Mouse (Mus musculus) frontal cortex, postnatal 25 days (tissue): ENCODE measurements around the gene Dennd1a.
A peak's percentile ranks its signal among the peaks of the same experiment; 100 is the strongest.

Experiments
- DNase-seq, 2 experiments: peaks; one replicate each; pipeline ENCODE4 v3.0.0; 2022; ENCODE audit warnings: low spot score in 2 of 2

Gene Dennd1a

DNA sequence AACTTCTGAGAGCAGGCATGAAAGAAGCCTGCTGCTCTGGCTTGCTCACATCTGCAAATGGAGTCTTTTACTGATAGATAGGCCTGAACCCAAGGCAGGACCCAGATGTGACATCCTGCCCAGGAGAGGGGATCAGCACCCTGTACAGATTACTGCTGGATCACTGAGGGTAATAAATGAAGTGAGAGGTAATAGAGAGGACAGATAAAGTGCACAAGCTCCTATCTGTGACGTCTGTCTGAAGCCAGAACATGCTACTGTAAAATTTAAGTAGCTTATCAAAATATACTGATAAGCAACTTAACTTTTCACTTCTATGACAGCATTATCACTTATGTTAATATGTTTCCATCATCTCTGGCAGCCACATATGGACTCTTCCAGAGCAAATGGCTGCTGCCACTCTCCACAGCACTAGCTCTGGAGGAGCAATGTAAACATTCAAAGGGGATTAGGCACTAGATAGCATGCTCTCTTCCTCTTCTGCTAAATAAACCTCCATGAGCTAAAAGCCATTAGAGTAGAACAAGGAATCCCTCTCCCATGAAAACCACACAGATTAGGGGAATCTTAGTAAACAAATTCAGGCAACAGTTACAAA is 235.6 kb downstream of the Dennd1a start:
- no peak for DNase-seq

DNA sequence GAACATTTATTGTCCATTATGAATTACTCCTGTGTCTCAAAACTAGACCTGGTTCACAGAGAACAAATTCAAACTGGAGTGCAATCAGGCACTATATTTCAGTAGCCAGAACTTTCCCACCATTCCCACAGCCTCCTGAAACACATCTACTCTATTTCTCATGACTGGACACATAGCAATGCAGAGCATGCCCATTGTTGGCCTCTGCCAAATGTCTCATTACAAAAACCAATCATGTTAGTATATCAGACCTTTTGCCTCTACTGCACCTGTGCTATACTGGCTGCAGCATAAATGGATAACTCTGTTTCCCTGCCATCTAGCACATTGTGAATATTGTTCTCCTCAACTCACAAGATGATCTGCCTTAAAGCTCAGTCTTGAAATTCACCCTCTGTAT is 238.2 kb downstream of the Dennd1a start:
- no peak for DNase-seq

GRCm38 (mm10) chr2:38045286-38045685 is 241.9 kb downstream of the Dennd1a start:
- DNase-seq: no peak

- DNase-seq: no peak
Observed at GRCm38 (mm10) chr2:38040845-38041244, 246.3 kb downstream of the Dennd1a start.

GRCm38 (mm10) chr2:38039621-38040020 is 247.6 kb downstream of the Dennd1a start:
- no peak for DNase-seq

DNA sequence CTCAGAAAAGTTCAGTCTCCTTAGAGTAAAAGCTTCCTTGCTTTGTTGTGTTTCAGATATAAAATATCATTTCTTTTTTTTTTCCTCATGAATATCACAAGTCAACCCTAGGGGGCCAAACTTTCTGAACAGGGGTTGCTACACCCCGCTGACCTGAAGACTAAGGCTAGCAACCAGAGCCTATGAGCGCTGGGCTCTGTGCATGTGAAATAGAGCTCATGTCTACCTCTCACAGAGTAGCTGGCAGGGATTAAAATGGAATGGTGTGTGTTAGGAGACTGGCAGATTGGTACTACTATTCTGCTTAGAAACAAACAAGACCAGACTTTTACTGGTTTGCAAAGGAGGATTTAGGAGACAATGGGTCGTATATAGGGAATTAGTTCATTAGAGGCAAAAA is 258.9 kb downstream of the Dennd1a start:
- DNase-seq: no peak

- DNase-seq: no peak
Observed at GRCm38 (mm10) chr2:38025615-38026014, 261.6 kb downstream of the Dennd1a start.

- DNase-seq: no peak
Observed at GRCm38 (mm10) chr2:38023741-38024130, 263.5 kb downstream of the Dennd1a start.

DNA sequence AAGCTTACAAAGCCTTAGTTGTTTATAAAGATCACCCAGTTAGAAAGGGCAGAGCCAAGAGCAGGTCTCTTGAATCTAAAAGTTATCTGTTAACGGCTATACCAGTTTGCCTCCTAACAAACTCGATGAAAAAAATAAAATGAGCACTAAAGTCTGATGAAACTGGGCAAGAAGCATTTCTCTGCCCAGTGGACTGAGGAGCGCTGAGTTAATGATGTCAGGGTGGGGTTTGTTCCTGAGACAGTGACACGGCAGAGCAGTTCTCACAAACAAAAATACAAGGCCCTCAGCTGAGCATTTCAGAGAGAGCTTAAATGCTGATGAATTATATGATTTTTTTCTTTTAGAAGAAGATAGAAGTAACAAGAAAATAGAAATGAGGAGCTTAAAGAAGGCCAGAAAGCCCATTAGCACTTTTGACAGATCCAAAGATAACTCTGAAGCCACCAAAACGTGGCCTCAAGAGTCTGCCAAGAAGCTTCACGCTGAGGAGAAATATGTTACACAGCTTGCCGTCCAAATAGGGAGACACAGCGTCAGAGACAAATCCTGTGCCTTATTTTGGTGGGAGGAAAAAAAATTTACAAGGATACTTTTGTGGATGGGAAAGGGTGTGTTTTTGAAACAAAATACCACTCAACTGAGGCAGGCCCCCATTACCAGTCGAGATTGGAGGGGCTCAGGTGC is 264.0 kb downstream of the Dennd1a start:
- DNase-seq: no peak

DNA sequence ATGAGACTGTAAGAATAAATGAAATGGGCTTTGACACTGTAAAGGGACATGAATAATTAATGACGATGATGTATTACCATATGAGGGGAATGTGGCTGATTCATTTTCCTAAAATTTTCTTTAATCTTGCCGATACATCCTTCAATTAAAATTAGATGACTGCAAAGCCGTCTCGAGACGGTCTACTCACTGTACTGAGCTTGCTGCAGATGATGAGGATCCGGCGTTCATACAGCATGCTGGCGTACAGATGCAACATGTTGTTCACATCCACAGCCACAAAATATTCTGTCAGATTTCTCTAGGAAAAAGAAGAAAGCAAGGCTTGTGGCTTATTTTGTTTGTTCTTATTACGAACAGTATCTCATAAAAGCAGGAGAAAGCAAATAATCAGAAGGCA is 266.0 kb downstream of the Dennd1a start:
- DNase-seq: no peak

- no peak for DNase-seq
Observed at GRCm38 (mm10) chr2:38014702-38015101, 272.5 kb downstream of the Dennd1a start.

DNA sequence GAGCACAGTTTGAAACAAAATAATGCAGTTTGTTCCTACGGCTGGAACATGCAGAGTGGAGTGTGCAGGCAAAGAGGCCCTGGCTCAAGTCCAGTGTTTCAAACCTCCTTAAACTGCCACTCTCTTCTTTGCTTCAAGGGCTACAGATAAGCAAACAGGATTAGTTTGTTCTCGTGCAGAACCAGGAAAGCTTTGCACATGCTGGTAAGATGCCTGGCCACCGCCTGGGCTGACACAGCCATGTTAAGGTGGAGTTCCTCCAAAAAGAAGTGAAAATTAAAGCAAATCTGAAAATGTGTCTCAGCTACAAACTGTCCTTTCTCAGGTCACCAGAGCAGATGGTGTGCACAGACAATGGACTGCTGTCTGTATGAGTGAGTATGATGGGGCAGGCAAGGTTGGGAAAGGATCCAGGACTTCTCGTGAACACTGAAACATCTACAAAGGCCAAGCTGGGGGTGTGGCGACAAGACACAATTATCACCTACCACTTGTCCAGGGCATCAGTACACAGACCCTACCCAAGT is 273.3 kb downstream of the Dennd1a start:
- peak; percentile 11 to 16 for DNase-seq

DNA sequence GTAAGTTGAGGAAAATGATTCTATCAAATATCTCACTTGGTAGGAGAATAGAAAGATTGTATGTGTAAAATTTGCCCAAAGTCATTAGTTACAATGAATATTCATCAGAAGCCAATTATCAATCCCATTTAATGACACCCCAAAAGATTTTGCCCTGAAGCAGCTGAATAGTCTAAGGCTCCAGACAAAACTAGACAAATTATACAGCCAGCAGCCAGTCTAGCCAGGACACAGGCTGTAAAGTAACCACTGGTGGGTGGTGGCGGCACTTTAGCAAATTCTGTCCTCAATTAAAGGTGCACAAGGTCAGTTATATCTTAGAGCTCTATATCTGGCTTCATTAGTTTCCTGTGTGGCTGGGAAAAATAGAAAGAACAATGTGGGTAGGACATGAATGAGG is 280.0 kb downstream of the Dennd1a start:
- DNase-seq: no peak

- no peak for DNase-seq
Observed at GRCm38 (mm10) chr2:38003183-38003680, 284.0 kb downstream of the Dennd1a start.

DNA sequence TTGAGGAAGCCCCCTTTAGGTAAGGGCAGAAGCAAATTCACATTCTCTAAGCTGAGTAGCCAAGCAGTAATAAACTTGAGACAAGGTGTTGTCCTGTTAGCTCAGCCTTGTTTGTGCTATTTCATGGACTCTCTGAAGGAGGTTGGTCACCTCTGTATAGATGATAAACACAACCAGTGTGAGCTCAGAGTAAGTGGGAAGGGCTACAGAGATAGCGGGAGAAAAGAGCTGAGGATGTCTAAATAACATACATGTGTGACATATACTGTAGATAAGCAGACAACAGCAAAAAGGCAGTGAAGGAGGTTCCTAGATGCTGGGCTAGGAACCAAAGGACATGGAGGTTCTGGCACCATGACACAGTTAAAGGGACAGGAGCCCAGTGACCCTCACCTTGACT is 286.2 kb downstream of the Dennd1a start:
- no peak for DNase-seq

DNA sequence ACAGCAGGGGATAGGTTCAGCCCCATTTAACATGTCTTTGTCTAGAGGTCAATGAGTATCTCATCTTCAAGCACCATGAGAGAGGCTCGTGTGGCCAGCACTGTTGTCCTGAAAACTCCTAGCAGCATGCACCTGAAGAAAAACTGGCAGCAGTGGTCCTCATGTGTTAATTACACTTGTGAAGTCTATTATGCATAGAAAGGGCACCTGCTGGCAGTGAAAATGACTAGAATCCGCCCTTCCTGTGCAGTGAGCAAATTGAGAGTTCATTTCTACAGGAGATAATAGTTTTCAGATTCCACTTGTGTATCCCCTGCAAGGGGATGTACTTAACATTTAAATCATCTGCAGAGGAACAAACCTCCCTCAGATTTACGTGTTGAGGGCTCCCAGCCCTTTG is 289.2 kb downstream of the Dennd1a start:
- no peak for DNase-seq

DNA sequence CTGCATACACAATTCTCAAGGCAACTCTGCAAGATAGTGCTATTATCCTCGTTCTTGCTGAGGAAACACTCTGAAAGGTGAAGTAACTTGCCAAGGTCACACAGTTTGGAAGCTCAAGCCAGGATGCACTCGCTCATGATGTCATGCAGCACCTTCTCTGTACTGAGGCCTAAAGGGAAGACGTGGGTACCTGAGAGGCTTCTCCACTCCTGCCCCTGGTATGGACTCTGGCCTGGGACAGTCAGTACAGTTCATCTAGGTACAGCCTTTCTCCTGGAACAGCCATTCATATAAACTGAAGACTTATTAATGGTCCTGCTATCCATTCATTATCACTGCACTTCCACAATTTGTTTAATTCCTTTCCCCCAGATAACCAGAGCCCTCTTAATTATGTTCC is 298.1 kb downstream of the Dennd1a start:
- DNase-seq: no peak

DNA sequence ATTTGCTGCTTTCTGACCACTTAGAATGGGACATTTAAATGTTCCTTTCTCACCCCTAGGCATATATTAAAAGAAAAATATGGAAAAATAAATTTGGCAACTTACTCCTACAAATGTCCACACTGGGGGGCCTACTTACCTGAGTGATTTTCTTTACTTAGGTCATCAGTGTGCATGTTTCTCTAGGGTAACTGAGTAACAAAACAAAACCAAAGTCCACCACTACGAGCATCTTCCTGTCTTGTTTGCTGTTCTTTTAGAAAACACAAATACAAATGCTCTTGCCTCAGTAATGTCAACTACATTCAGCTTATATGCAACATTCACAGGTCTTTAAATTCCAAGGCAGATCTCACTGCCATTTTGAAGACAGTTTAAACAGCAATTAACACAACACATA is 298.9 kb downstream of the Dennd1a start:
- no peak for DNase-seq

- no peak for DNase-seq
Observed at GRCm38 (mm10) chr2:37985690-37986222, 301.4 kb downstream of the Dennd1a start.

DNA sequence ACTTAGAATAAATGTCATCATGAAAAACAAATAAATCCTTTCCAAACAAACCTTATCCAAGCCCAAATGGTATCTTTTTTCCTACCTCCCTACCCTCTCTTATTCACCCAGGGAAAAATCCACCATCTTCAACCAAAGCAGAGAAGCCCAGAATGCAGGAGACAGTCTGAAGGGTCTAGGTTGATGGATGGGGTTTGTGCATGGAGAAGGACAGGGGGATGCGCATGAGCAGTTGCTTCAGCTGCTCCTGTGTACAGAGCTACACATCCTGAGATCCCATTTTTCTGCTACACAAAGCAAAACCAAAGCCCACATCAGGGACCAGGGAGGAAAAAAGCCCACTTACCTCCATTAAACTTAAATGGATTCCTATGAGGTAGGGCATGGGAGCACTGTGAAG is 304.5 kb downstream of the Dennd1a start:
- DNase-seq: no peak

GRCm38 (mm10) chr2:37981562-37982403 is 305.4 kb downstream of the Dennd1a start:
- no peak for DNase-seq

DNA sequence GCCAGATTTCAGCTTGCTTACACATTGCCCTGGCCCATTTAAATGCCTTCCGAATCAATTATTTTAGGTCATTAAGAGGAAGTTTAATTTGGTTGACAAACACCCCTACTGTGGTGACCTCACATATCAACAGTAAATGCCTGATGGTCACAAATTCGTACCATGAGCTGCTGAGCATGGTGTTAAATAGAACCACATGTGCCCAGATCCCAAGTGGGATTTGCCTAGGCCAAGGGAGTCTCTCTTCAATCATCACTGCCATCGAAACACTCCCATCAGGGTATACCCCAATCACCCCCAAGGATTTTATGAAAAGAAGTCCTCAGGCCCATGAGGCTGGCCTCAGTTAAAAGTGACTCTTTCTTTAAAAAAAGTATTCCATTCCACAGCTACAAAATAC is 313.0 kb downstream of the Dennd1a start:
- no peak for DNase-seq
